Mouse (Mus musculus): ENCODE results near the gene Fbxl13. TPM values are rescaled to one million over a fixed set of nuclear protein-coding genes. Genes with fewer than 3 reads are reported as not detected.

Gene Fbxl13
- total and polyA plus RNA-seq, 3 experiments, result 0.13 to 0.23 TPM; not detected in 1

DNA sequence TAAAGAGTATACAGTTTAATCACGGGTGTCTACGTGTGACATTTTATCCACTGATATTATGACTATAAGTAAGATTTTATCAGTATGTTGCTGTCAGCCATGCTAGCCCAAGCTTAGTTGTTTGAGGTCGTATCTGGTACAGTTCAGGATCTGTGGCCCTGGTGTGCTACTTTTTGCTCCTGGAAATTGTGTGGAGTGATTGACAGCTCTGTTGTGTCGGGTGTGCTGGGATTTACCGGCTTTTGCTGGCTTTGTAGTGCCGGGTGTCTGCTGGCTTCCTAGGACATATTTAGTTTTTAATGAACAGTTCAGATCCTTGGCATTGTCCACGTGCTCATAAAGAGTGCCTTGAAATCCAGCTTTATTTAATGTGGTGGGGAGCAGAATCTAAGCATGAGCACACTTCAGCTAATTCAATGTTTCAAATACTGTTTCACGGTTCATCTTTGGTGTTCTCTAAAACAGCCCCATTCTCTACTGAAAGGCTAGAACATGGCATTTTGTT, 208.9 kb downstream of the Fbxl13 start:
- Histone ChIP-seq H3K9ac (ENCODE audit: control insufficient read depth, low read depth, low read length, poor library complexity, severe bottlenecking) (no peak overlapping the region), H3K9me3 (replicated peaks; ENCODE audit: insufficient read depth, low read length) (no peaks in the 10 kb centered on the region), H3K27ac (ENCODE audit: control insufficient read depth, low read depth, low read length) (no peak overlapping the region), H3K79me2 (ENCODE audit: control insufficient read depth, insufficient read depth, low read length, poor library complexity) (no peaks in the 10 kb centered on the region), H3K4me1 (ENCODE audit: control insufficient read depth in 1 of 2, insufficient read depth in 2 of 2, low read length in 2 of 2) (no peaks in the 10 kb centered on the region), H3K36me3 (ENCODE audit: control insufficient read depth in 1 of 2, insufficient read depth in 2 of 2, low read length in 2 of 2) (peaks cover 0 to 23% of the 10 kb centered on the region in 2 experiments; a peak in 3 of 4 replicates), H3K4me3 (ENCODE audit: control insufficient read depth in 1 of 2, insufficient read depth in 1 of 2, low read depth in 2 of 2, low read length in 2 of 2) (no peak overlapping the region), H3K27me3 (ENCODE audit: control insufficient read depth in 1 of 2, insufficient read depth in 2 of 2, low read length in 2 of 2) (no peaks in the 10 kb centered on the region)
- DNase-seq (ENCODE audit: low read depth, low spot score), result no peak
- TF ChIP-seq MAFK (IDR thresholded peaks at IDR 0.05; ENCODE audit: borderline replicate concordance, low read depth, low read length) (no peak), POLR2AphosphoS5 (IDR thresholded peaks at IDR 0.05; ENCODE audit: borderline replicate concordance, low read depth, low read length) (no peak), JUND (IDR thresholded peaks at IDR 0.05; ENCODE audit: low read depth, low read length) (no peak), EP300 (IDR thresholded peaks at IDR 0.05; ENCODE audit: low read depth in 1 of 2, low read length in 2 of 2) (no peak), ETS1 (IDR thresholded peaks at IDR 0.05; ENCODE audit: low read depth, low read length) (no peak), NRF1 (IDR thresholded peaks at IDR 0.05; ENCODE audit: insufficient read depth, low read depth, low read length, poor library complexity, severe bottlenecking) (no peak), ZC3H11A (IDR thresholded peaks at IDR 0.05; ENCODE audit: low read depth, low read length) (no peak), TBP (IDR thresholded peaks at IDR 0.05; ENCODE audit: low read depth, low read length) (no peak), MYC (IDR thresholded peaks at IDR 0.05; ENCODE audit: low read depth, low read length) (no peak), USF2 (IDR thresholded peaks at IDR 0.05; ENCODE audit: borderline replicate concordance in 1 of 2, insufficient read depth in 1 of 2, low read depth in 1 of 2, low read length in 2 of 2) (no peak), MYB (IDR thresholded peaks at IDR 0.05; ENCODE audit: low read depth, low read length) (no peak), SMC3 (IDR thresholded peaks at IDR 0.05; ENCODE audit: low read depth, low read length) (no peak), ZMIZ1 (IDR thresholded peaks at IDR 0.05; ENCODE audit: low read depth, low read length) (no peak), POLR2AphosphoS2 (IDR thresholded peaks at IDR 0.05; ENCODE audit: low read length) (no peak), MAZ (IDR thresholded peaks at IDR 0.05; ENCODE audit: low read depth, low read length) (no peak), MAX (IDR thresholded peaks at IDR 0.05; ENCODE audit: low read length) (no peak), UBTF (IDR thresholded peaks at IDR 0.05; ENCODE audit: borderline replicate concordance, insufficient read depth, low read depth, low read length) (no peak), BHLHE40 (IDR thresholded peaks at IDR 0.05; ENCODE audit: borderline replicate concordance, low read depth, low read length) (no peak), ZNF384 (IDR thresholded peaks at IDR 0.05; ENCODE audit: low read depth, low read length) (no peak), E2F4 (IDR thresholded peaks at IDR 0.05; ENCODE audit: borderline replicate concordance, low read depth, low read length) (no peak)
